Mouse (Mus musculus) ES-Bruce4 (cell line): ENCODE measurements around the gene Zfp423.

Source experiments
- CTCF ChIP-seq: IDR thresholded peaks from one replicate; pipeline ENCODE4 v1.8.1; 2011; ENCODE audit warnings: low read depth, low read length
- POLR2A ChIP-seq: IDR thresholded peaks from one replicate; pipeline ENCODE4 v1.8.1; 2011; ENCODE audit warnings: low read length; ENCODE audit not compliant: insufficient read depth

GRCm38 (mm10) chr8:87717445-87717844, 241.9 kb downstream of the Zfp423 start:
- TF ChIP-seq POLR2A = no peak
- TF ChIP-seq CTCF = no peak
